Mouse (Mus musculus): ENCODE data around the gene Actb. TPM values are rescaled to one million over a fixed set of nuclear protein-coding genes. Genes with fewer than 3 reads are reported as not detected.
A peak's percentile ranks its signal among the peaks of the same experiment; 100 is the strongest.

Gene Actb
- polyA plus RNA-seq, 1 experiment from 2014 or later = 18,716 TPM

DNA sequence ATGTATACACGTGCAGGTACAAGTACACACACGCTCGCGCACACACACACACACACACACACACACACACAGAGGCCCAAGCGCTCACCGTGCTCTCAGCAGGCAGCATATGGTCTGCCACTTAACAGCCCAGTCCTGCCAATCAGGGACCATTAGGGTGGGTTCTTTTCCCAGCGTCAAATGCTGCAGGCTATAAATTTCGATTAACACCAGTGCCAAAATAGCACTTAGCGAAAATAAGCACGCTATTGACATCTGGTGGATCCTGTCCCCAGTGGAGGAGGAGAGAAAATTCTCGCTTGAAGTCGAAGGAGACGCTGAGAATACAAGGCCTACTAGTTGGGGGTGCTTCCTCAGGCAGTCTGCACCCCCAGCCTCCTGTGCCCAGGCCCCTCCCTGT, 37.1 kb downstream of the Actb start:
- Histone ChIP-seq H3K9me3 (ENCODE audit: low read length) (no peaks in the 10 kb centered on the region), H3K27me3 (replicated peaks; ENCODE audit: insufficient read depth, low read length) (no peaks in the 10 kb centered on the region), H3K27ac (ENCODE audit: low read length) (no peak overlapping the region), H3K4me1 (ENCODE audit: insufficient read depth, low read depth, low read length) (no peaks in the 10 kb centered on the region), H3K4me2 (replicated peaks; ENCODE audit: low read depth, low read length) (no peak overlapping the region), H3K36me3 (ENCODE audit: insufficient read depth, low read length) (no peaks in the 10 kb centered on the region), H3K9ac (replicated peaks; ENCODE audit: low read depth) (no peak overlapping the region), H3K4me3 (ENCODE audit: low read depth, low read length) (no peak overlapping the region)
- 85% methylated on average over 13 of the region's 13 CpGs for WGBS
- no peak for ATAC-seq
- no peak for TF ChIP-seq CTCF (IDR thresholded peaks at IDR 0.05)
- no peak for TF ChIP-seq EP300 (IDR thresholded peaks at IDR 0.05)
- DNase-seq (ENCODE audit: low spot score) = no peak

DNA sequence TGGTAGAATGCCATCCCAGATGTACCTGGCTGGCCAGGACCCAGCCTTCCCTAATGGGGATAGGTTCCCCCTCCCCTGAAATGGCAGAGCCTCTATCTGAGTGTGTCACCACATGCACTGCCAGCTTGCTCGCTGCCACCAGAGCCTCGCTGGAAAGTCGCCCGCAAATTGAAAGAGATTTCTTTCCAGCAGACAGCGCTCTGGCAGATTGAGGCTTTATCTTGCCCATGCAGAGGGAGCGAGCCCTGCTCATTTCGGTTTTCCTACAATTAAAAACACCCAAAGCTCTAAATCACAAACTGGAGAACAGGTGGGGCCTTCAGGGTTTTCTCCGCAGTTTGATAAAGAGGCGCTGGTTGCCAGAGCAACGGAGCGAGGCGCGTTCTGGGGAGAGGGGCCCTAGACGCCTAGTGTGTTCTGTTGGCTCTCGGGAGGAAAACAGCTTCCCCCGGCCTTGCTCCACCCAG, 48.8 kb downstream of the Actb start:
- no peaks in the 10 kb centered on the region for H3K4me1 ChIP-seq (ENCODE audit: insufficient read depth, low read depth, low read length)
- H3K9ac ChIP-seq (replicated peaks; ENCODE audit: low read depth) = no peak overlapping the region
- no peaks in the 10 kb centered on the region for H3K9me3 ChIP-seq (ENCODE audit: low read length)
- H3K27ac ChIP-seq (ENCODE audit: low read length) = no peak overlapping the region
- no peak overlapping the region for H3K4me2 ChIP-seq (replicated peaks; ENCODE audit: low read depth, low read length)
- DNase-seq (ENCODE audit: low spot score) (no peak), ATAC-seq (no peak)
- 58% methylated on average over 16 of the region's 16 CpGs for WGBS
- no peak overlapping the region for H3K4me3 ChIP-seq (ENCODE audit: low read depth, low read length)
- H3K27me3 ChIP-seq (replicated peaks; ENCODE audit: insufficient read depth, low read length) = no peaks in the 10 kb centered on the region
- H3K36me3 ChIP-seq (ENCODE audit: insufficient read depth, low read length) = no peaks in the 10 kb centered on the region
- TF ChIP-seq CTCF (IDR thresholded peaks at IDR 0.05) (no peak), EP300 (IDR thresholded peaks at IDR 0.05) (no peak)

DNA sequence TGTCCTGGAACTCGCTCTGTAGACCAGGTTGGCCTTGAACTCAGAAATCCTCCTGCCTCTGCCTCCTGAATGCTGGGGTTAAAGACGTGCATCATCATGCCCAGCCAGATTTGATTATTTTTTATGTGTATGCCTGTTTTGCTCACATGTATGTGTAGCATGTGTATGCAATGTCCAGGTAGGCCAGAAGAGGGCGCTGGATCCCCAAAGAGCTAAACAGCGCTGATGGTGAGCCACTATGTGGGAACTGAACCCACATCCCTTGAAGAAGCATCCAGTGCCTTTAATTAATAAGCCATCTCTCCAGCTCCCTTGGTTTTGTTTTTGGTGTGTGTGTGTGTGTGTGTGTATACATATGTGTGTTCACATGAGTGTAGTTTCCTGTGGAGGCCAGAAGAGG, 50.1 kb downstream of the Actb start:
- no peak for TF ChIP-seq EP300 (IDR thresholded peaks at IDR 0.05)
- peak; percentile 17; the same call in 1 of the 2 replicates for TF ChIP-seq CTCF (IDR thresholded peaks at IDR 0.05)
- Histone ChIP-seq H3K4me1 (ENCODE audit: insufficient read depth, low read depth, low read length) (no peaks in the 10 kb centered on the region), H3K9ac (replicated peaks; ENCODE audit: low read depth) (no peak overlapping the region), H3K27me3 (replicated peaks; ENCODE audit: insufficient read depth, low read length) (no peaks in the 10 kb centered on the region), H3K36me3 (ENCODE audit: insufficient read depth, low read length) (no peaks in the 10 kb centered on the region), H3K27ac (ENCODE audit: low read length) (no peak overlapping the region), H3K4me3 (ENCODE audit: low read depth, low read length) (no peak overlapping the region), H3K9me3 (ENCODE audit: low read length) (no peaks in the 10 kb centered on the region), H3K4me2 (replicated peaks; ENCODE audit: low read depth, low read length) (no peak overlapping the region)
- ATAC-seq (no peak), DNase-seq (ENCODE audit: low spot score) (no peak)
- 79% methylated on average over 4 of the region's 4 CpGs for WGBS

DNA sequence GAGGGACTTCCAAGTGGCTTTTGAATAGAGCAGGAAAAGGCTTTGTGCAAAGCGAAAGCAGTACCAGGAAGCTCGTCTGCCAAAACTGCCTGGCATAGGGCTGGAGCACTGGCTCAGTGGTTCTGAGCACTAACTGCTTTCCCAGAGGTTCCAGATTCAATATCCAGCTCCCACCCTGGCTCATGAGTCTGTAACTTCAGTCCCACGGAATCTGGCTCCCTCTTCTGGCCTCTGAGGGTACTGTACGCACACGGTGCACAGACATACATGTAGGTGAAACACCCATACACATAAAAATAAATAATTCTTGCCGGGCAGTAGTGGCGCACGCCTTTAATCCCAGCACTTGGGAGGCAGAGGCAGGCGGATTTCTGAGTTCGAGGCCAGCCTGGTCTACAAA, 51.7 kb downstream of the Actb start:
- Histone ChIP-seq H3K4me2 (replicated peaks; ENCODE audit: low read depth, low read length) (no peak overlapping the region), H3K4me1 (ENCODE audit: insufficient read depth, low read depth, low read length) (no peaks in the 10 kb centered on the region), H3K9ac (replicated peaks; ENCODE audit: low read depth) (no peak overlapping the region), H3K9me3 (ENCODE audit: low read length) (no peaks in the 10 kb centered on the region), H3K27me3 (replicated peaks; ENCODE audit: insufficient read depth, low read length) (no peaks in the 10 kb centered on the region), H3K4me3 (ENCODE audit: low read depth, low read length) (no peak overlapping the region), H3K36me3 (ENCODE audit: insufficient read depth, low read length) (no peaks in the 10 kb centered on the region), H3K27ac (ENCODE audit: low read length) (no peak overlapping the region)
- no peak for TF ChIP-seq EP300 (IDR thresholded peaks at IDR 0.05)
- peak; percentile 75 for TF ChIP-seq CTCF (IDR thresholded peaks at IDR 0.05)
- 78% methylated on average over 10 of the region's 10 CpGs for WGBS
- ATAC-seq = no peak
- DNase-seq (ENCODE audit: low spot score) = peak; percentile 42

DNA sequence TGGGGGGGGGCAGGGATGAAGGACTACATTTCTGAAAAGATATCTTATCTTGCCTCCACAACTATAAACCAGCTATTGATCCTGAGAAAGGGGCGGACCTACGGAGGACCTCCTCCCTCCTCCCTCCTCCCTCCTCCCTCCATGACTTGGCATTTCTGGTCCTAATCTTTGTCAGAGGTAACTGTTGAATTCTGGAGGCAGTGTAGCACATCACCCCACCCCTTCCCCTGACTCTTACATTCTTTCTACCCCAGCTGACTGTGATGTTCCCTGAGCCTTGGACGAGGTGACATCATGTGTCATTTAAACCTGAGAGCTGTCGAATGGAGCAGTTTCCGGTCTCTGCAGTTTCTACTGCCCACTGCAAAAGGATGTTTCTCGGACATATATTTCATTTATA, 53.0 kb downstream of the Actb start:
- H3K27ac ChIP-seq (ENCODE audit: low read length) = no peak overlapping the region
- DNase-seq (ENCODE audit: low spot score) = no peak
- no peak overlapping the region for H3K4me3 ChIP-seq (ENCODE audit: low read depth, low read length)
- WGBS = 62% methylated on average over 6 of the region's 6 CpGs
- no peak overlapping the region for H3K4me2 ChIP-seq (replicated peaks; ENCODE audit: low read depth, low read length)
- no peak for TF ChIP-seq CTCF (IDR thresholded peaks at IDR 0.05)
- TF ChIP-seq EP300 (IDR thresholded peaks at IDR 0.05) = no peak
- no peaks in the 10 kb centered on the region for H3K9me3 ChIP-seq (ENCODE audit: low read length)
- no peak overlapping the region for H3K9ac ChIP-seq (replicated peaks; ENCODE audit: low read depth)
- H3K36me3 ChIP-seq (ENCODE audit: insufficient read depth, low read length) = no peaks in the 10 kb centered on the region
- H3K27me3 ChIP-seq (replicated peaks; ENCODE audit: insufficient read depth, low read length) = no peaks in the 10 kb centered on the region
- ATAC-seq = no peak
- no peaks in the 10 kb centered on the region for H3K4me1 ChIP-seq (ENCODE audit: insufficient read depth, low read depth, low read length)

Other genes starting within 250 kb of the Actb start
- gene Slc29a4, start 214.2 kb downstream of the Actb start, polyA plus RNA-seq (2015; fragmentation: Nextera tagmentation; extraction: Ambion mirVana) = 2.3 TPM in 2 replicates
- 16.6 and 24.9 TPM in 2 replicates for gene Tnrc18, start 89.1 kb downstream of the Actb start, polyA plus RNA-seq (2015; fragmentation: Nextera tagmentation; extraction: Ambion mirVana)
- gene Fbxl18, start 11.3 kb downstream of the Actb start, polyA plus RNA-seq (2015; fragmentation: Nextera tagmentation; extraction: Ambion mirVana) = 6.3 and 7.9 TPM in 2 replicates
- gene Fscn1, start 53.6 kb upstream of the Actb start, polyA plus RNA-seq (2015; fragmentation: Nextera tagmentation; extraction: Ambion mirVana) = 69.1 and 81.4 TPM in 2 replicates
- gene Rnf216, start 206.2 kb upstream of the Actb start, polyA plus RNA-seq (2015; fragmentation: Nextera tagmentation; extraction: Ambion mirVana) = 23.2 and 26.0 TPM in 2 replicates
- not detected in 2 replicates for gene Olfr718-ps1, start 240.8 kb upstream of the Actb start, polyA plus RNA-seq (2015; fragmentation: Nextera tagmentation; extraction: Ambion mirVana)

Measured in lung, postnatal 0 days (tissue).